Mouse (Mus musculus): ENCODE results near the gene Gm45713.
"Not testable (repeated sequence)": the region's sequence is repeated elsewhere in the genome, so short reads cannot be mapped to it uniquely, and the experiment has no call there.

Gene Gm45713

DNA sequence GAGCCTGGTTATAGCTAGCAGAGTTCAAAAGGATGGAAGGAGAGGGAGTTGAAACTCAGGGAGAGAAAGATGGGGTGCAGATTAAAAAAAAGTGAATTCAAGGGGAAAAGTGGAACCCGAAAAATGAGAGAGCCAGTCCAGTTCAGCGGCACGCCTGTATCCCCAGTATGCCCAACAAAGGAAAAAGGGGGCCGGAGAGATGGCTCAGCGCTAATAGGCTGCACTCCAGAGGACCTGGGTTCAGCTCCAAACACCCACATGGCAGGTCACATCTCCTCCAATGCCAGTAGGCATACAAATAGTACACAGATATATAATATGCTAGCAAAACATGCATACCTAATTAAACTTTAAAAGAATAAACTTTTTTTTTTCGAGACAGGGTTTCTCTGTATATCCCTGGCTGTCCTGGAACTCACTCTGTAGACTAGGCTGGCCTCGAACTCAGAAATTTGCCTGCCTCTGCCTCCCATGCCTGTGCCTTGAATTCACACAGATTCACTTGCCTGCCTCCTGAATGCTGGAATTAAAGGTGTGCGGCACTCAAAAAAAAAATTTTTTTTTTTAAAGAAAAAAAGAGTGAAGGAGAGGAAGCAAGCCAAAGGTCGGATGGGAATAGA lies 27.1 kb upstream of the Gm45713 start:
- DNase-seq: peak in 1 of 2 experiments; percentile 31

DNA sequence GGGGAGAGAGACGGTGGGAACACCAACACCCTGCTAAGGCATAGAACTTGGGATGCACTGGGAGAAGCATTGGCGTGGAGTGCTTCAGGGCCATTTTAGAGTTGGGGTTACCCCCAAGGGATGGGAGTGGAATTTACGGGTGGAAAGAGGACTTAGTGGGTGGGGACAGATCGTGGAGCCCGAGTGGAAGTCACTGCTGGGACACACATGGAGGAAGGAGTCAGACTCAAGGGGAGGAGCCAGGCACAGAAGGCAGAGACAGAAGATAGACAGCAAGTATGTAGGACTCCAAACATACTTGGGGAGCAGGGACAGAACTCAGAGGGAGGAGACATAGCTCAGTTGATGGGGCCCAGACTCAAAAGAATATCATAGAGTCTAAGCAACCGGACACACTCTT lies 26.5 kb upstream of the Gm45713 start:
- DNase-seq: no peak

DNA sequence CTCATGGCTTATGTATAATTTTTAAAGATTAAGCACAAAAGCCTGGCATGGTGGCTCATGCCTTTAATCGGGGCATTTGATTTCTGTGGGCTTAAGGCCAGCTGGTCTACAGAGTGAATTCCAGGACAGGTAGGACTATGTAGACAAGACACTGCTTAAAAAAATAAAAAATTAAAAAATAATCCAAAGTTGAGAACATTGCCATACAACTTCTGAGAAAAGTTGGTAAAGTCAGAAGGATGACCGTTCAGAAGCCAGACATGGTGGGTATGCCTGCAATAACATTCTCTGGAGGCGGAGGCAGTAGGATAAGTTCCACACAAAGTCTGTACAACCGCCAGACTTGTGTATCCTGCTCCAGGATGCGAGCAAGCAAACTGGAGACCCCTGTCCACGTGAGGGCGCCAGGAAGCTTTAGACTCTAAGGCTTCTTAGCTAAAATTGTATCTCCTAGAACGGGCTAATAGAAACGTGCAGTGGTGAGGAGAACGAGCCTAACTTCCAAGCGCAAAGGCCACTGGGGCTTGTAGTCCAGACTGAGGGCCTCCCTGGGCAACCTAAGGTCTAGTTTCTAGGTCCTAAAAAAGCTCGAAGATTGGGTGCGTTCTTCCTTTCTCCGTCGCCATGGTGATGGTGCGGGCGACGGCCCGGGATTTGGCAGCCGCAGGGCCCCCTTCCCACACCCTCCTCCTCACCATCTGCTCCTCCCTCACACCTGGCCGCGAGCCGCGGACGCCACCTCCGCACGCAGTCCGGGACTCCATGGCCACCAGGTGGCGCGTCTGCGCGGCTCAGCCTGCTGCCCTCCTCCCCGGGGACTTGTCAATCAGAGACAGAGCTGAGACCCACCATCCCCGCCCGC lies 25.8 kb upstream of the Gm45713 start:
- peak; percentile 100 for DNase-seq

DNA sequence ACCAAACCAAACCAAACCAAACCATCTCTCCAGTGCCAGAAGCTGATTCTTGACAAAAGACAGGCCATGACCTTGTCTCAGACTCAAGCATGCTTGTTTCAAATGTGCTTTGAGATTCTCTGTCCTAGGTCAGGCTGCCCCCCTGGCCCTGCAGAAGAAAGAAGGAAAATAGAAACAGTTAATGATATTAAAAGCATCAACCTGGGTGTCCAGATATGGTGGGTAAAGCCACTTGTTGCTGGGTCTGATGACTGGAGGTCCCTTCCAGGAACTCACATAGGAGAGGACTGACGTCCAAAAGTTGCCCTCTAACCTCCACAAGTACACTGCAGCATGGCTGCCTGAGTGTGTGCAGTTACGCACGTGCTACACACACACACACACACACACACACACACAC lies 24.8 kb upstream of the Gm45713 start:
- no peak for DNase-seq

DNA sequence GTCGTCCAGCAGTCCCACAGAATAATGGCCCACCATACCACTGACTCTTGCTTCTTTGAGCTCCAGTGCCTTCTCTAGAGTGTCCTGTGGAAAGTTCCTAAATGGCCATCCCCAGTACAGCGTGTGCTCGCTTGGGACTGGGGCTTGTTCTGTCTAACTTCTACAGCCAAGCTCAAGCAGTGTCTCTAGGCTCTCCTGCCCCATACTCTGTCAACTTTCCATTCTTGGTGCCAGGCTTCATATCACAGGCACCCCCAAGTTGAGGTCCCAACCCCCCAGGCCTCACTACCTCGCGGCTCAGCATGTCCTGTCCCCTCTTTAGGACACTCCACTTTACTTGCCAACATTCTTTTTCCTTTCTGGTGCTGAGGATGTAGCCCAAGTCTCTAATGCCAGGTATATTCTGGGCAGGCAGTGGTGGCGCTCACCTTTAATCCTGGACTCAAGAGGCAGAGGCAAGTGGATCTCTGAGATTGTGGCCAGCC lies 24.3 kb upstream of the Gm45713 start:
- DNase-seq: peak in 1 of 2 experiments; percentile 9

DNA sequence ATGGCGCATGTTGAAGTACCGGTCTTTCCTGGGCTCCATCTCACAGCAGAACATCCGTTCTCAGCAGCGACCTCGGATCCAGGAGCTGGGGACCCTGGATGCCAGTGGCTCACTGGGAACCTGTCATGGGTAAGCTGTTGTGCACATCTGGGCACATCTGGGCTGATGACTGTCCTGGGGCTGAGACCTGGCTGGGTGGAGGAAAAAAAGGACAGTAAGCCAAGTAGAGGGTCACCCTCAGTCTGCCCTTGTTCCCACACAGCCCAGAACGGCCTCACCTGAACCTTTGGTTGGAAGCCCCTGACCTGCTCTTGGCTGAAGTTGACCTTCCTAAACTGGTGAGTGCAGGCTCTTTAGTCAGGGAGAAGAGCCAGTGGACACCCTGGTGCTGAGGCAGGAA lies 23.0 kb upstream of the Gm45713 start:
- DNase-seq: peak in 1 of 2 experiments; percentile 11

DNA sequence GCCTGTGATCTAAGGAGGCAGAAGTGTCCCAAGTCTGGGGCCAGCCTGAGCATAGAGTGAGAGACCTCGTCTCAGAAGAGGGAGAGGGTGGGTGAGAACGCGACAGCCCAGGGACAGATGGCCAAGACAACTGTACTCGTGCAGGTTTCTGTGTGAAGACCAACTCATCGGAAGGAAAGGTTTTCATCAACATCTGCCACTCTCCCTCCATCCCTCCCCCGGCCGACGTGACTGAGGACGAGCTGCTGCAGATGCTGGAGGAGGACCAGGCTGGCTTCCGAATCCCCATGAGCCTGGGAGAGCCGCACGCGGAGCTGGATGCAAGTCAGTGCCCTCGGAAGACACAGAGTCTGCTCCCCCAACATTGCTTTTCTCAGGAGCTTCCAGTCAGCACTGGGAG lies 21.4 kb upstream of the Gm45713 start:
- DNase-seq: no peak

DNA sequence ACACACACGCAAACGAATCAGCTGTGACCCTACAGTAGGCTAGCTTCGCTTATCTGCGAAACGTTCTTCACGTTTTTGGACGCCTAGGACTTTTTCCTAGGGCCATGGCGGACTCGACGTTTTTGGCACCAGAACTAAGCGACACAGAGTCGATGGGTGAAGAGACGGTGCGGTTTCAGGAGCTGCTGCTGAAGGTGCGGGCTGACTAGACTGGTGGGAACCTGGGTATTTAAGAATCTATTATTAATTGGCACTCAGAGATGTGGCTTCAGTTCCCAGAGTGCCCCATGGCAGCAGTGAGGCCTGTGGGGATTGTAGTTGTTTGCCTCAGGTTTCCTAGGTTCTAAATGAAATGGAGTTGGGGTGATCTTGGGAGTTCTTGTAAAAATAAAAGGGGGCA lies 20.2 kb upstream of the Gm45713 start:
- DNase-seq: peak in 1 of 2 experiments; percentile 5

DNA sequence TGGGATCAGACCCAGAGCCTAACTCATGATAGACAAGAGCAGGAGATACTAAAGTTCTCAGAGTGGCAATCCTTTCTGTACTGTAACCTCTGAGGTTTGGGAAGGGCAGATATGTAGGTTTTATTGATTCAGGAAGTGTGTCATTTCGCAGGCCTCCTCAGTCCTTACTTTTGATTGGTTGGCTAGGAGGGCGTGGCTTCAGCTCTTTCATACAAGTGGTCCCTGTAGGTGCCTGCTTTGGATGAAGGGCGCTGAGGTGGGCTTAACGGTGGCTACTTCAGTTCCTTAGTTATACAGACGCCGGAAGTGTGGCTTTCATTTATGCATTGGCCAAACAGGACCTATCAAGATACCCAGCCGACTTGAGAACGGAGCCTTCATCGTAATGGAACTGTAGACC lies 19.6 kb upstream of the Gm45713 start:
- peak in 1 of 2 experiments; percentile 27 for DNase-seq

DNA sequence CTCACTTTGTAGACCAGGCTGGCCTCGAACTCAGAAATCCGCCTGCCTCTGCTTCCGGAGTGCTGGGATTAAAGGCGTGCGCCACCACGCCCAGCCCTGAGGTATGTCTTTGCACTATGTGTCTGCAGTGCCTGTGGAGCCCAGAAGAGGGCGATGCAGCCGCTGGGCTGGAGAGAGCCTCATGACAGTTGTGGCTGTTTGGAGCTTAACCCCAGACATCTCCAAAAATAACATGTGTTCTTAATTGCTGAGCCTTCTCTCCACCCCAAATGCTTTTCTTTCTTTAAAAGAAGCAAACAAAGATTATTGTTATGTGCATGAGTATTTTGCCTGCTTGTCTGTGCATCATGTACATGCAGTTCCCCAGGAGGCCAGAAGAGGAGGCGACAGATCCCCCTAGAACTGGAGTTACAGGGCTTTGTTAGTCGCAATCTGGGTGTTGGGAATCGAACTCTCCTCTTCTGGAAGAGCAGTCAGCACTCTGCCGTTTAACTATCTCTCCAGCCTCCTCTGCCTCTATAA lies 19.0 kb upstream of the Gm45713 start:
- peak; percentile 70 to 88 for DNase-seq

DNA sequence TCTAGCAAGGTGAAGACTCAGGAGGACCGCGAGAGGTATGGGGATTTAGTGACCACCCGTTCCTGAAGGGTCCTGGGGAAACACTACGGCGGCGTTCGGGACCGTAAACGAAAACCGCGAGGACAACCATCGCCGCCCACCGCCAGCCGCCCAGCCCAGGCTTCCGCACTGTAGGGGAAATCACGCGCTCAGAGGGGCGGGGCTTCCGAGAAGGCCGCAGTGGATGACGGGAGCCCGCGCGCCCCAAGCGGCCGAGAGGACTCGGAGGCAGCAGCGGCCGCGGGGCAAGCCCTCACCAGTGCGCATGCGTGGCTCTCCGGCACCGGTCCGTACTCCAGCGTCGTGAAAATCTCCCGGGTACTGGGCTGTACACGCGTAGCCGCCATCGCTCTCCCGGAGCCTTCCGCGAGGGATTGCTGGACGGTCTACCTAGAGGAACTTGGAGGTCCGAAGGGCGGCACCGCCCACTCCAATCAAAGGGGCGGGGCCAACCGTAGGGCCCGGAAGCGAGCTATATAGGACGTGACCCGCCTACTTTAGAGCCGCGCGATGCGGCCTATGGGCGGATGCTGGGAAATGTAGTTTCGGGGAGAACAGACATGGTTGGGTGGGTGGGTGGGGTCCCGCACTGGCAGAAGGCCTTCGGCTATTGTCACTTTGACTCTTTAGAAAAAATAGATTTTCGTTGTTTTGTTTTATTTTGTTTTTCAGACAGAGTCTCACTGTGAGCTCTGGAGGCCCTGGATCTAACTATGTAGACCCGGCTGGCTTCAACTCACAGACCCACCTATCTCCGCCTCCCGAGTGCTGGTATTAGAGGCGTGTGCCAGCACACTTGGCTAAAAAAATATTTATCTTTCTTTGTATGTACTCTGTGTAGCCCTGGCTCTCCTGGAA lies 18.3 kb upstream of the Gm45713 start, which contains the start of the genes Pih1d1 and Aldh16a1:
Gene Pih1d1, plus strand, starts transcription at position 208 of the 897 bp plus-strand sequence.
Gene Aldh16a1, minus strand, starts transcription at position 489 of the 897 bp plus-strand sequence.
- peak; percentile 99 for DNase-seq

DNA sequence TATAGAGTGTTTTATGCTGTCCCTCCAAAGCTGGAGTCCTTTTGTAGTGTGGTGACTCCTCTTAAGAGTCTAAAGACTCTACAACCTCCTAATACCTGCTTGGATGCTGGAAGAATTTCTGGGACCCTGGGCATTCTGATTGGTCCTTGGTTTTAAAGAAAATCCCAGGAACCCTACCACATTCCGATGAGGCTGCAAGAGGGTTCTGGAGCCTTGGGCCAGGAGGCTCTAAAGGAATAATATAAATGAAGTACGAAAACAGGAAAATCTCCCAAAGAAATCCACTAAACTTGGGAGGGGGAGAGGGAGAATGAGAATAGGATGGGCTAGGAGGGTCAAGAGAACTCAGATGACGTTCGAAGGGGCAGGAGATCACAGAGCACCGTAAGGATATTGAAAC lies 17.6 kb upstream of the Gm45713 start:
- DNase-seq: peak in 1 of 2 experiments; percentile 7

DNA sequence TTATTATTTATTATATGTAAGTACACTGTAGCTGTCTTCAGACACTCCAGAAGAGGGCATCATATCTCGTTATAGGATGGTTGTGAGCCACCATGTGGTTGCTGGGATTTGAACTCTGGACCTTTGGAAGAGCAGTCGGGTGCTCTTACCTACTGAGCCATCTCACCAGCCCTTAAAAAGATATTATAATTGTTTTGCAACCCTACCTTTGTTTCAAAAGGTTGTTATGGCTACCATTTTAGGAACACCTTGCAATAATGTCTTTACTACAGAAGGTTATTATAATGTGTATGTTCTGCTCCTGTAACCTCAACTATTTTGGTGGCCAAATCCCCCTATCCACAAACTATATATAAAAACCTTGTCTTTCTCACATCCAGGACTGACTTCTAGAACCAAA lies 17.0 kb upstream of the Gm45713 start:
- DNase-seq: not testable (repeated sequence)

DNA sequence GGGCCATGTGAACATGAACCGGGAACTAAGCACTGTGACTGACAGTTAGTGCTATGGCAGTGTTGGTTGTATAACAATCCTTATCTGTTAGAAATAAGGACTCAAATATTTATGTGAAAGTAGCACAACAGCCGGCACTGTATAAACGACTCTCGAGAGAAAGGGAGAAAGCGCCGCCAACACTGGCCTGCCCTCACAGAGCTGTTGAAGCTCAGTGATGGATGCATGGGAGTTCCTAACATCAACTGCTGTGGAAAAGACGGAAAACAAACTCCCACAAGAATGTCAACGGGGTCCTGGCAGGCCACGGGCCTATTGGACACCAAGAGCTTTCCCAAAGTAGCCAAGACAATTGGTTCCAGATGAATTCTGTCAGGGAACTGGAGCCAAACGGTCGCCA lies 15.3 kb upstream of the Gm45713 start:
- peak in 1 of 2 experiments; percentile 13 for DNase-seq

DNA sequence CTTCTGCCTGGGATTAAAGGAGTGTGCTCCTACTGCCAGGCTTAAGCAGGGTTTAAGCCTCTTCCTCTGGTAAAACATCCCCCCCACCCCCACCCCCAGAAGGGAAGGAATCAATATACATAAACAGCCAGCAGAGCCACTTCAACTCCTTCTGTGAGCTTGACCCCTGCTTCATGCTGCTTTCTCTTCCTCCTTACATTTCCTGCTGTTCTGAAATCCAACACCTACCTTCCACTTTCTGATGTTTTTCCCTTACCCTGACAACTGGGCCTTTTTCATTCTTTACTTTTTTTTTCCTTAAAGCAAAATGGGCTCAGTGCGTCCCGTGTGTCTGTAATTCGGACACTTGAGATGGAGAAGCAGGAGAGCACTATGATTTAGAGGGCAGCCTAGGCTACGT lies 14.3 kb upstream of the Gm45713 start:
- DNase-seq: no peak

DNA sequence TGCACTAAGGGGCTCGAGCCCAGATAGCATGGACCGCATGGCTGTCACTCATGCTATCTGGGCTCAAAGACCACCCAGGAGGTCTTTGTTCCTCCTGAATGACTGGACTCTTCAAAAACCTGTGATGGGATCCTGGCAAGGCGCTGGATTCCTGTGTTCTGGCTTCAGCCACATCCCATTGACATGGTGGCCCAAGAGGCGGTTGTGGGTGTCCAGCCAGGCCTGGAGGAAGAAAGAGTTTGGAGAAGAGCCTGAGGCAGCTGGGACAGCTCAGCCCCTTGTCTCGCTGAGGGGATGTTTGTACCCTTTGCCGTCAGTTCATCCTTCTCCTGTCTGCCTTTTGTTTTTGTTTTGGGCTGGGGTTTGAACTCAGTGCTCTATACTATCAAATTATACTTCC lies 13.5 kb upstream of the Gm45713 start:
- DNase-seq: peak in 1 of 2 experiments; percentile 13

DNA sequence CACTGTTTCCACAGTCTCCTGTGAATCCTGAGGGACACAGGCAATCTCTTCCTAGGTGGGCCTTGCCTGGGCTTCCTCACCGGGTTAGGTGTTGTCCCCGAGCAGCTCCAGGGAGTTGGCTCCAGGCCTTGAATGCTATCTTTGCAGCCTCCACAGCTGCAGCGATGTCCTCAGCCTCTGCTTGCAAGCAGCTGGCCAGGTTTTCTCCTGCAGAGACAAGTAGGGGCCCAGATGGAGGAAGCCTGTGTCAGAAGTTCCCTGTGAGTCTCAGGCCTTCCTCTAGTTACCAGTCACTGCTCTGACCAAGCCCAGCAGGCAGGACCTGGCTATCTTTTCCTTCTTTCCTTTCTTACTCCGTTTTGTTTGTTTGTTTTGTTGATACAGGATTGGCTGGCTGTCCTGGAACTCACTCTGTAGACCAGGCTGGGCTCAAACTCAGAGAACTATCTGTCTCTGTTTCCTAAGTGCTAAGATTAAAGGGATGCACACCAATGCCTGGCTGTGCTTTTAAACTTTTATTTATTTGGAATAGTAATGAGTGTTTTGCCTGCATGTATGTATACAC lies 12.6 kb upstream of the Gm45713 start:
- no peak for DNase-seq

DNA sequence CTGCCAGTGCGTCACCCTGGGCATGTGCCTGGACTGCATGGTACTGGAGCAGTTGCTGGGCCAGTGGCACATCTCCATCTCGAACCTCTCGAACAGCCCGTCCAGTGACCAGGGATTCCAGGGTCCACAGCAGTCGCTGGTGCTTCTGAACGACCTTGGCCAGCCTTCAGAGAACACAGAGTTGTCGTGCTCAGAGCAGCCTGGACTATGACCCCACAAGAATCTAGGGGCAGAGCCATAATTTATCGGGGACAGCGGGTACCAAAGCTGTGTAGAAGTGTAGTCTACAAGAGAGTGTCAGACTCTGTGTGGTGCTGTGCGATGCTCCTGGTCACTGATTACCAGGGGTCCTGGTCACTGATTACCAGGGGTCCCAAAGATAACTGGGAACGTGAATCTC lies 11.9 kb upstream of the Gm45713 start:
- no peak for DNase-seq

DNA sequence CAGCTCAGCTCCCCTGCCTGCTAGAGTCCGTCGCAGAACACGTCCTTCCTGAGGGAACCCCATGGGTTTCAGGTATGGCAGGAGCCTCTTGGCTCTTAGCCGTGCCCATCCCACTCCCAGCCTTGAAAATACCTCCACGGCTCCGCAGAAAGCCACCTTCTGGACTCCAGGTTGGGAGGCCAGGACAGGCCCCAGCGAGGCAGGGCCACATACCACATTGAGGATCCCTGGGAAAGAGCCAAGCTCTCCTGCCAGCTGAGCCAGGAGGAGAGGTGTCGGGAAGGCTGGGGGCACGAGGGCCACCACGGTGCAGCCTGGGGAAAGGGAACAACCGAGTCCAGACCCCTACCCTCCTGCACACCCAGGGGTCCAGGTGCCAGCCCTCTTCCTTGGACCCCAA lies 11.2 kb upstream of the Gm45713 start:
- DNase-seq: no peak

DNA sequence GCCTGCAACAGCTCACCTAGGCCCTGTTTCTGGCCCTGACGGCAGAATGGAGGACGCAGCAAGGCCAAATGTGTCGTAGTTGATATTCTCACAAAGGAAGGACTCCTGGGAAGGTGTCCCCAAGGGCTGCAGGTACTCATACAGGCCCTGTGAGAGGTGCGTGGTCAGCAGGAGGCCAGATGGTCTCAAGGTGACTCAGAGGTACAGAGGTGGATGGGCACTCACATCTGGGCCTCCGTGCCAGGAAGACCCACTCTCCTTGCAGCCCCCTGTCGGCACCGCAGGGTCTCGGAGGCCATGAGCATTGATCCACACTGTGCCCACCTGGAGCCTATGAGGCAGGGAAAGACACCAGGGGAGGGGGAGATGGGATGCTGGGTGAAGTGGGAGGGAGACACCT lies 9.4 kb upstream of the Gm45713 start:
- no peak for DNase-seq

DNA sequence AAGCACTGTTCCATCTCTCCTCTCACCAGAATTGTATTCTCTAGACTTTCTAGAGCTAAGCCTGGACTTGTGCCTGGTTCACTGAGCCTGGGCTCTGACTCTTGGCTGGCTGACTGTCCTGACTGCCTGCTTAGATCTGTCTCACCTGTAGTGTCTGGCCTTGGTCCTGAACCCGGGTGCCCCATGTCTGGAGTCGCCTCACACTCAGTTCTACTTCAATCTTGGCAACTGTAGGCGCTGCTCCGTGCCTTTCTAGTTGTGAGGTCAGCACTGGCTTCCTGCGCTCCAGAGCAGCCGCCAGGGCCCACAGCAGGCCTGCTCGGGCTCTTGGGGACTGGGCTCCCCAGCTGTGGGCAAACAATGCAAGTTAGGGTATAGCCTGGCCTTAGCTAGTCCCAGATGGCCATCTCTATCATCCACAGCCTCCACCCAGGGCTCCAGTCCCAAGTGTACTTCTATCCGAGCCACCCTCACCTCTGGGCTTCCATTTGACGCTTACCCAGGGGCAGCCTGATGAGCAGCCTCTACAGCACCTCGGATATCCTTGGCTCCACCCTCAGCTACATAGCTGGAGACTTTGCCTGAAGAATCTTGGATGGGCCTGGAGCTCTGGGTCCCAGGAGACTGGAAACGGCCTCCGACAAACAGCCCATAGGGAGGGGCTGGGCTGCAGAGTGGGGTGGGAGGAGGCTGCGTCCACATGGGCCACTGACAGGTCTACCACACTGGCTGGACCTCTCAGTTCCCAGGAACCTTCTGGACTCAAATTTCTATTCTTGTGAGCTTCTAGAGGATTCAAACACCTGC lies 8.5 kb upstream of the Gm45713 start:
- DNase-seq: no peak
